Mouse (Mus musculus) testis, adult 2 months (tissue): ENCODE measurements at regions not wholly inside any gene's neighbourhood (a gene's known extent, or its start where the extent isn't known, plus 50 kb on each side); places are given as distances from the start of the nearest gene placed in this dataset.

ENCODE experiments used
- CTCF ChIP-seq: fragments of 200-500 bp; IDR thresholded peaks from 2 replicates; pipeline ENCODE4 v1.5.1; 2012; ENCODE audit warnings: low read depth, mild to moderate bottlenecking, inconsistent platforms, low read length, moderate library complexity; ENCODE audit not compliant: control insufficient read depth, insufficient read depth, insufficient replicate concordance
- POLR2A ChIP-seq: fragments of 200-500 bp; IDR thresholded peaks from 2 replicates; pipeline ENCODE4 v1.6.1; 2012; ENCODE audit warnings: low read depth, mild to moderate bottlenecking, inconsistent platforms, low read length, moderate library complexity; ENCODE audit not compliant: control insufficient read depth

DNA sequence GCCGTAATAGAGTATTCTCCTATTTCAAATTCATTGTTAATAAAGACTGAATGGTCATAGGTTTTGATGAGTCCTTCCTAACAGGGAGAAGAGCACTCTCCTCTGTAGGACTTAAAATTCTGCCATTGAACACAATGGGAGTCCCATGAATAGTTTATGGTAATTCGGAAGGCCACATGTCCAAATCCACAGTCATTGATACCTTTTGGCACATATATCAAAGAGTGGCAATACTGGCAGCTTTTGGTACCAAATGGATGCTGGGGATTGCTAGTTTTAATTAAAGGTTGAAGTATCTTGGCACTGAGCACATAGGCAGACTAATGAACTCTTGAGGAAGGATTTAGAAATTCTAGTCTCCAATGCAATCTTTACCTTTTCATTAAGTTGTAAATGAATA lies 298.5 kb upstream of the Cadm2 start:
- TF ChIP-seq CTCF, result no peak
- TF ChIP-seq POLR2A, result no peak
